In genomic region chr16:87496728-87497127, GRCm38 (mm10) we compare ENCODE assay signal across 8 mouse cellular contexts. TPM values are rescaled to one million over a fixed set of nuclear protein-coding genes. Genes with fewer than 3 reads are reported as not detected.
A peak's percentile ranks its signal among the peaks of the same experiment; 100 is the strongest.
DNase-seq lines count a peak whose midpoint lies in the region; ATAC-seq and TF ChIP-seq lines count a peak whose summit lies in the region.

No protein-coding gene starts in this region.

- WGBS in kidney, embryonic 14.5 days = 90% methylated on average over 2 of the region's 2 CpGs
- 93% methylated on average over 2 of the region's 2 CpGs for WGBS in embryonic facial prominence, embryonic 12.5 days
- WGBS in hindbrain, postnatal 0 days = 91% methylated on average over 2 of the region's 2 CpGs
- WGBS in midbrain, embryonic 16.5 days = 91% methylated on average over 2 of the region's 2 CpGs

- peak overlapping the region; percentile 94 for H3K4me3 ChIP-seq in kidney, embryonic 14.5 days (ENCODE audit: low read length)
- H3K4me3 ChIP-seq in embryonic facial prominence, embryonic 12.5 days = peak overlapping the region; percentile 96; the same call in 1 of the 2 replicates
- H3K4me3 ChIP-seq in hindbrain, postnatal 0 days (ENCODE audit: low read length) = peak overlapping the region; percentile 98; the same call in 1 of the 2 replicates
- H3K4me3 ChIP-seq in midbrain, embryonic 16.5 days (ENCODE audit: low read depth, low read length) = no peak overlapping the region; the same call in 1 of the 2 replicates

- H3K4me1 ChIP-seq in kidney, embryonic 14.5 days (ENCODE audit: control insufficient read depth, insufficient read depth, low read length) = peaks cover 15% of the 10 kb centered on the region; the same call in 1 of the 2 replicates
- H3K4me1 ChIP-seq in embryonic facial prominence, embryonic 12.5 days = peaks cover 10% of the 10 kb centered on the region; the same call in 1 of the 2 replicates
- peaks cover 11% of the 10 kb centered on the region for H3K4me1 ChIP-seq in hindbrain, postnatal 0 days (ENCODE audit: insufficient read depth, low read length)
- H3K4me1 ChIP-seq in midbrain, embryonic 16.5 days (ENCODE audit: control insufficient read depth, insufficient read depth, low read length) = peaks cover 15% of the 10 kb centered on the region

- peaks cover 26% of the 10 kb centered on the region for H3K36me3 ChIP-seq in kidney, embryonic 14.5 days (ENCODE audit: control insufficient read depth, insufficient read depth, low read length)
- H3K36me3 ChIP-seq in embryonic facial prominence, embryonic 12.5 days = peaks cover 24% of the 10 kb centered on the region
- H3K36me3 ChIP-seq in hindbrain, postnatal 0 days (ENCODE audit: insufficient read depth, low read length) = peaks cover 11% of the 10 kb centered on the region
- 0 out of 2 replicates have a peak, but pooled peaks cover 7% of the 10 kb centered on the region for H3K36me3 ChIP-seq in midbrain, embryonic 16.5 days (ENCODE audit: control insufficient read depth, insufficient read depth, low read length)

- H3K9ac ChIP-seq in kidney, embryonic 14.5 days (ENCODE audit: low read depth, low read length) = no peak overlapping the region
- H3K9ac ChIP-seq in embryonic facial prominence, embryonic 12.5 days = no peak overlapping the region
- no peak overlapping the region for H3K9ac ChIP-seq in hindbrain, postnatal 0 days (replicated peaks; ENCODE audit: low read length)
- H3K9ac ChIP-seq in midbrain, embryonic 16.5 days (ENCODE audit: low read depth, low read length) = no peak overlapping the region

- ATAC-seq in kidney, embryonic 14.5 days (ENCODE audit: low FRiP score, low TSS enrichment) = no peak
- ATAC-seq in embryonic facial prominence, embryonic 12.5 days (ENCODE audit: insufficient number of reproducible peaks, insufficient read depth, low FRiP score, low TSS enrichment) = no peak
- ATAC-seq in hindbrain, postnatal 0 days = no peak
- no peak for ATAC-seq in midbrain, embryonic 16.5 days
- no peak for ATAC-seq in activated CD4-positive, CD25-positive, alpha-beta regulatory T cell, adult 4 months

- H3K27me3 ChIP-seq in kidney, embryonic 14.5 days (ENCODE audit: control insufficient read depth, insufficient read depth, low read length) = no peaks in the 10 kb centered on the region
- H3K27me3 ChIP-seq in embryonic facial prominence, embryonic 12.5 days = no peaks in the 10 kb centered on the region
- H3K27me3 ChIP-seq in hindbrain, postnatal 0 days (ENCODE audit: insufficient read depth, low read length) = no peaks in the 10 kb centered on the region
- no peaks in the 10 kb centered on the region for H3K27me3 ChIP-seq in midbrain, embryonic 16.5 days (ENCODE audit: control insufficient read depth, insufficient read depth, low read depth, low read length)

- H3K4me2 ChIP-seq in kidney, embryonic 14.5 days (replicated peaks; ENCODE audit: low read depth, low read length) = peak overlapping the region; percentile 54
- H3K4me2 ChIP-seq in embryonic facial prominence, embryonic 12.5 days (replicated peaks) = peak overlapping the region; percentile 79
- peak overlapping the region; percentile 64 for H3K4me2 ChIP-seq in hindbrain, postnatal 0 days (ENCODE audit: low read depth, low read length)
- H3K4me2 ChIP-seq in midbrain, embryonic 16.5 days (ENCODE audit: low read length) = peak overlapping the region; percentile 67

- TF ChIP-seq CTCF in hindbrain, postnatal 0 days (IDR thresholded peaks at IDR 0.05; ENCODE audit: low read depth) = no peak

- no peak overlapping the region for H3K27ac ChIP-seq in kidney, embryonic 14.5 days (ENCODE audit: low read depth, low read length)
- no peak overlapping the region for H3K27ac ChIP-seq in embryonic facial prominence, embryonic 12.5 days
- H3K27ac ChIP-seq in hindbrain, postnatal 0 days = no peak overlapping the region
- H3K27ac ChIP-seq in midbrain, embryonic 16.5 days (ENCODE audit: low read length) = no peak overlapping the region

- DNase-seq in kidney, adult 9 months = no peak
- no peak for DNase-seq in hindbrain, postnatal 0 days (ENCODE audit: low spot score)
- no peak for DNase-seq in urinary bladder, postnatal 14 days (ENCODE audit: low spot score)
- DNase-seq in cerebellum, adult 8-10 months = no peak

- no peaks in the 10 kb centered on the region for H3K9me3 ChIP-seq in kidney, embryonic 14.5 days (ENCODE audit: control insufficient read depth, low read length)
- no peaks in the 10 kb centered on the region for H3K9me3 ChIP-seq in embryonic facial prominence, embryonic 12.5 days
- H3K9me3 ChIP-seq in hindbrain, postnatal 0 days (ENCODE audit: low read length) = no peaks in the 10 kb centered on the region
- H3K9me3 ChIP-seq in midbrain, embryonic 16.5 days (replicated peaks; ENCODE audit: control insufficient read depth, low read length, poor library complexity, severe bottlenecking) = no peaks in the 10 kb centered on the region

RNA-seq across cellular contexts. Expression of gene Cct8, which starts 1.1 kb away (rescaled TPM):
- 499 and 541 TPM in 2 replicates for polyA plus RNA-seq in kidney, embryonic 14.5 days (2014; fragmentation: Nextera tagmentation; extraction: Ambion mirVana)
- polyA plus RNA-seq in embryonic facial prominence, embryonic 12.5 days (2016; fragmentation: Nextera tagmentation; extraction: Ambion mirVana) = 489 and 511 TPM in 2 replicates
- 91.4 and 136 TPM in 2 replicates for total RNA-seq in hindbrain, postnatal 0 days (2014; rRNA removed)
- 343 and 349 TPM in 2 replicates for polyA plus RNA-seq in hindbrain, postnatal 0 days (2015; fragmentation: Nextera tagmentation; extraction: Ambion mirVana)
- 401 and 428 TPM in 2 replicates for polyA plus RNA-seq in midbrain, embryonic 16.5 days (2015; fragmentation: Nextera tagmentation; extraction: Ambion mirVana)
- polyA plus RNA-seq in activated CD4-positive, CD25-positive, alpha-beta regulatory T cell, adult 4 months (2017; shearing (Covaris generic)) = 100 to 1,000 TPM; 413 to 466 TPM

RNA-seq across cellular contexts. Expression of gene Usp16, which starts 42.2 kb away (rescaled TPM):
- 46.2 and 48.2 TPM in 2 replicates for polyA plus RNA-seq in kidney, embryonic 14.5 days (2014; fragmentation: Nextera tagmentation; extraction: Ambion mirVana)
- 40.1 and 44.9 TPM in 2 replicates for polyA plus RNA-seq in embryonic facial prominence, embryonic 12.5 days (2016; fragmentation: Nextera tagmentation; extraction: Ambion mirVana)
- 15.6 and 32.2 TPM in 2 replicates for total RNA-seq in hindbrain, postnatal 0 days (2014; rRNA removed)
- 42.9 and 43.3 TPM in 2 replicates for polyA plus RNA-seq in hindbrain, postnatal 0 days (2015; fragmentation: Nextera tagmentation; extraction: Ambion mirVana)
- 44.4 and 45.9 TPM in 2 replicates for polyA plus RNA-seq in midbrain, embryonic 16.5 days (2015; fragmentation: Nextera tagmentation; extraction: Ambion mirVana)
- 10 to 100 TPM; 33.0 to 71.5 TPM for polyA plus RNA-seq in activated CD4-positive, CD25-positive, alpha-beta regulatory T cell, adult 4 months (2017; shearing (Covaris generic))

RNA-seq across cellular contexts. Expression of gene Rwdd2b, which starts 56.4 kb away (rescaled TPM):
- 9.5 and 13.7 TPM in 2 replicates for polyA plus RNA-seq in kidney, embryonic 14.5 days (2014; fragmentation: Nextera tagmentation; extraction: Ambion mirVana)
- 12.1 TPM in 2 replicates for polyA plus RNA-seq in embryonic facial prominence, embryonic 12.5 days (2016; fragmentation: Nextera tagmentation; extraction: Ambion mirVana)
- 3.8 and 9.4 TPM in 2 replicates for total RNA-seq in hindbrain, postnatal 0 days (2014; rRNA removed)
- polyA plus RNA-seq in hindbrain, postnatal 0 days (2015; fragmentation: Nextera tagmentation; extraction: Ambion mirVana) = 15.9 and 16.8 TPM in 2 replicates
- 14.9 and 15.6 TPM in 2 replicates for polyA plus RNA-seq in midbrain, embryonic 16.5 days (2015; fragmentation: Nextera tagmentation; extraction: Ambion mirVana)
- 10 to 100 TPM in 1 of 2 experiments, 1 to 10 TPM in 1; 9.7 to 12.3 TPM for polyA plus RNA-seq in activated CD4-positive, CD25-positive, alpha-beta regulatory T cell, adult 4 months (2017; shearing (Covaris generic))

RNA-seq across cellular contexts. Expression of gene Map3k7cl, which starts 56.4 kb away (rescaled TPM):
- 0.69 and 1.4 TPM in 2 replicates for polyA plus RNA-seq in kidney, embryonic 14.5 days (2014; fragmentation: Nextera tagmentation; extraction: Ambion mirVana)
- polyA plus RNA-seq in embryonic facial prominence, embryonic 12.5 days (2016; fragmentation: Nextera tagmentation; extraction: Ambion mirVana) = not detected in 2 replicates
- 0.26 TPM in 1 of 2 replicates, not detected in the other for total RNA-seq in hindbrain, postnatal 0 days (2014; rRNA removed)
- polyA plus RNA-seq in hindbrain, postnatal 0 days (2015; fragmentation: Nextera tagmentation; extraction: Ambion mirVana) = 0.14 and 0.18 TPM in 2 replicates
- not detected in 2 replicates for polyA plus RNA-seq in midbrain, embryonic 16.5 days (2015; fragmentation: Nextera tagmentation; extraction: Ambion mirVana)
- polyA plus RNA-seq in activated CD4-positive, CD25-positive, alpha-beta regulatory T cell, adult 4 months (2017; shearing (Covaris generic)) = not detected
